Mouse (Mus musculus) granulocyte monocyte progenitor cell, adult 5-6 weeks (primary cell): ENCODE data around the gene Gm6482. TPM values are rescaled to one million over a fixed set of nuclear protein-coding genes. Genes with fewer than 3 reads are reported as not detected.
"Not testable (repeated sequence)": the region's sequence is repeated elsewhere in the genome, so short reads cannot be mapped to it uniquely, and the experiment has no call there.

Experiments
- ATAC-seq: replicated peaks from 2 replicates; pipeline ENCODE4 v1.8.0; 2016; ENCODE audit warnings: mild to moderate bottlenecking, moderate TSS enrichment, inconsistent platforms; ENCODE audit not compliant: poor library complexity, severe bottlenecking
- total RNA-seq, 2 experiments: library from RNA; stranded (forward) in 1 of 2; stranded (reverse) in 1 of 2; fragments of 200-712, 200-1000 nt in 1 of 2; fragments of >200 nt in 1 of 2; fragmentation: Nextera tagmentation in 1 of 2; gene quantifications; 2 replicates each; pipeline ENCODE4 v1.2.3; 2014 to 2017

The Gm6482 gene
- total RNA-seq (2014; fragmentation: Nextera tagmentation) = not detected in 2 replicates
- total RNA-seq (2017) = not detected in 2 replicates

DNA sequence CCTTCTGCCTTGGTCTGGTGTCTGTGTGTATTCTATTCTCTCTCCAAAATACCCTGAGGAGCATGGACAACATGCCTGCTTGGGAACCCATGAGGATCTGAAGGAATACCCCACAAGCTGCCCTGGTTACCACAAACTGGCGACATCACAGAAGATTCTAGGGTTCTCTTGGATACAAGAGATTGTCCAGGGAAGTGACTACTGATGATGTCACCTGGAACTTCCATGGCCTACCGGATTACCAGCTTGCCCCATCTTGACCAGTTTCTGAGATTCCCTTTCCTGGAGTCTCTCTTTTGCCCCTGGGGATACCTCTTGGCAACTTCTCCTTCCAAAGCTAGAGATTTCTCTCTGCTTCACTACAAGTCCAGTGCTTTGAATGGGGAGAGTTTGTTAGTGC is at the start of gene Gm6482:
Gene Gm6482 (minus strand): TSS at position 101 of the 400 bp plus-strand sequence.
- not testable (repeated sequence) for ATAC-seq

- ATAC-seq = not testable (repeated sequence)
These were observed 45.3 kb upstream of the Gm6482 start, which contains the start of gene Gm7954 for GRCm38 (mm10) chr14:41453418-41453817. Gene Gm7954, minus strand, starts transcription at chr14:41453518.

DNA sequence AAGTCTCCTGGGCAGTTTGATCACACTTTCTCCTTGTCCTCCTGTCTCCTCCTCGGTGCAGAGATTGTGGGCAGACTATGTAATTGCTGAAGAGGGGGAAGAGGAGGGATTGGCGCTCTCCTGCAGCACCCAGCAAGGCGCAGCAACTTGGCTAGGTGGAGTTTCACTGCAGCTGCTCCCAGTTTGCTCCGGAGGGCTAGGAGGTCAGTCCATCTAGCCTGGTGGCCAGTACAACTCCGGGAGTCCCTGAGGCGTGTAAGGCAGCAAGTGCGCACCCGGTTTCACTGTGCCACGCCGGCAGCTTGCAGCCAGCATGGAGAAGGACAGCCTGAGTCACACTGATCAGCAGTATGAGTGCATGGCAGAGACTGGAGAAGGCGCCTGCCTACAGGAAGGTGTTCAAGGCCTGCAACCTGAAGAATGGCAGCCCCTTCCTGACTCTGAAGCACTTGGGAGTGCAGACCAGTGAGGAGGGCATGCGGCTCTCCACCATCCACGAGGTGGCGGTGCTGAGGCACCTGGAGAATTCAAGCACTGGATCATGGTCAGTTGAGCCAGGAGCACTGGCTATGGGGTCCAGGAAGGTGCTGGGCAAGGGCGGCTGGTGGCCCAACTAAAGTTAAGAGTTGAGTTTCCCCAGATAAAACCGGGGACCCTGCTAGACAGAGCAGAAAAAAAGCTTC is 17.5 kb upstream of the Gm6482 start:
- ATAC-seq = not testable (repeated sequence)

GRCm38 (mm10) chr14:41424694-41425093 is 16.6 kb upstream of the Gm6482 start:
- ATAC-seq = not testable (repeated sequence)

- ATAC-seq = not testable (repeated sequence)
These were observed 21.8 kb downstream of the Gm6482 start, which contains the start of gene Gm7945 for GRCm38 (mm10) chr14:41386279-41386678. Gene Gm7945, minus strand, starts transcription at chr14:41386379.

Other genes starting within 250 kb of the Gm6482 start
- not detected in 2 replicates for gene Sftpd, start 223.1 kb downstream of the Gm6482 start, total RNA-seq (2014; fragmentation: Nextera tagmentation)
- not detected in 2 replicates for gene Sftpd, start 223.1 kb downstream of the Gm6482 start, total RNA-seq (2017)
- not detected in 2 replicates for gene Gm2832, start 129.5 kb downstream of the Gm6482 start, total RNA-seq (2014; fragmentation: Nextera tagmentation)
- gene Gm2832, start 129.5 kb downstream of the Gm6482 start, total RNA-seq (2017) = not detected in 2 replicates
- gene Gm5798, start 59.7 kb downstream of the Gm6482 start, total RNA-seq (2014; fragmentation: Nextera tagmentation) = not detected in 2 replicates
- not detected in 2 replicates for gene Gm5798, start 59.7 kb downstream of the Gm6482 start, total RNA-seq (2017)
- gene Gm7945, start 21.9 kb downstream of the Gm6482 start, total RNA-seq (2014; fragmentation: Nextera tagmentation) = not detected in 2 replicates
- gene Gm7945, start 21.9 kb downstream of the Gm6482 start, total RNA-seq (2017) = not detected in 2 replicates
- gene Gm7954, start 45.2 kb upstream of the Gm6482 start, total RNA-seq (2014; fragmentation: Nextera tagmentation) = not detected in 2 replicates
- gene Gm7954, start 45.2 kb upstream of the Gm6482 start, total RNA-seq (2017) = not detected in 2 replicates
- gene Gm3486, start 81.2 kb upstream of the Gm6482 start, total RNA-seq (2014; fragmentation: Nextera tagmentation) = not detected in 2 replicates
- gene Gm3486, start 81.2 kb upstream of the Gm6482 start, total RNA-seq (2017) = not detected in 2 replicates
- not detected in 2 replicates for gene Gm7970, start 147.3 kb upstream of the Gm6482 start, total RNA-seq (2014; fragmentation: Nextera tagmentation)
- gene Gm7970, start 147.3 kb upstream of the Gm6482 start, total RNA-seq (2017) = not detected in 2 replicates
- not detected in 2 replicates for gene 1700049E17Rik2, start 164.9 kb upstream of the Gm6482 start, total RNA-seq (2014; fragmentation: Nextera tagmentation)
- not detected in 2 replicates for gene 1700049E17Rik2, start 164.9 kb upstream of the Gm6482 start, total RNA-seq (2017)
- gene Gm3072, start 216.3 kb upstream of the Gm6482 start, total RNA-seq (2014; fragmentation: Nextera tagmentation) = not detected in 2 replicates
- gene Gm3072, start 216.3 kb upstream of the Gm6482 start, total RNA-seq (2017) = not detected in 2 replicates
- gene Gm3676, start 238.2 kb upstream of the Gm6482 start, total RNA-seq (2014; fragmentation: Nextera tagmentation) = not detected in 2 replicates
- not detected in 2 replicates for gene Gm3676, start 238.2 kb upstream of the Gm6482 start, total RNA-seq (2017)